In the genomic region with DNA sequence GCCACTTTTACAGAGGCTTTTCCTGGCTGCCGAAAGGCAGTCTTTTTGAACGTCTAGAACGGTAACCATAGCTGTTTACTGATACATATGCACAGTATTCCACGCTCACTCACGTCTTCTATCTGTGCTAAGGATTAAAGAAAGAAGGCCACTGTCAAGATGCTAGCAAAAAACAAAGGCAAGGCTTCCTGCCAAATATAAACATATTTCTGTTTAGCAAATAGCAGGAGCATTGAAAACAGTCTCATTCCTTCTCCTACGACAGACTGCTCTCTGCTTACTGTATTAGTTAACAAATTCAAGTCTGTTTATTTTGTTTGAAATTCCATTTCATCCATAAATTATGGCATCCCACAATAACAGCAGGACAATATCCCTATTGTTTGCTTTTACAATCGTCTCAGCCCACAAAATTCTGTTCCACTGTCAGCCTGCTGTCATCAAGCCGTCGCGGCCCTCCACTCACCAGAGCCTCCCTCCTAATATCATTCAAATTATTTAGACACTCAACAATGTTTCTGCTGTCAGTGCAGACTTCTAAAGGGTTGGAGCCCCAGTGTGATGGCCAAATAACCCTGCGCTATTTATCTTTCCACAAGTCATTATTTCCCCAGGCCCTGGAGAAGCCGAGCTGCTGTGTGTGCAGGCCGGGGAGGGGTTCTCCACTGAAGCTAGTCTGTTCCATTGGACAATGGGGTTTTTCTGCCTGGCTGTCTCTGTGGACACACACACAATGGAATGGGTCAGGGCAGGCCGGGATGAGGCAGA, we compare ENCODE assay signal across 9 mouse cellular contexts.
DNase-seq lines count a peak whose midpoint lies in the region; ATAC-seq and TF ChIP-seq lines count a peak whose summit lies in the region.
"Had no signal": no experiment of that assay in that cellular context is flagged by ENCODE, and none has a peak within 500 bp of the region (broad histone marks: within the 10 kb centered on the region; RNA-seq: fewer than 3 reads in every experiment).

No protein-coding gene starts in this region.

- no peaks in the 10 kb centered on the region for H3K9me3 ChIP-seq in lung, embryonic 14.5 days (ENCODE audit: low read depth, low read length)

- TF ChIP-seq POLR2A in lung, adult 2 months (IDR thresholded peaks at IDR 0.05; ENCODE audit: borderline replicate concordance, extremely low read depth, low read depth, low read length) = no peak

- no peak overlapping the region for H3K4me3 ChIP-seq in lung, embryonic 14.5 days (ENCODE audit: low read depth, low read length)
- no peak overlapping the region for H3K4me3 ChIP-seq in lung, adult 2 months (replicated peaks; ENCODE audit: extremely low read depth, low read depth, low read length)
- no peak overlapping the region for H3K4me3 ChIP-seq in layer of hippocampus, adult 2 months

- ATAC-seq in cerebellum, adult (ENCODE audit: insufficient number of reproducible peaks, low FRiP score, low TSS enrichment) = no peak
- peak; percentile 80 for ATAC-seq in lung, embryonic 14.5 days (ENCODE audit: insufficient read depth)

- no peaks in the 10 kb centered on the region for H3K4me1 ChIP-seq in lung, embryonic 14.5 days (ENCODE audit: insufficient read depth)
- no peaks in the 10 kb centered on the region for H3K4me1 ChIP-seq in lung, adult 2 months (ENCODE audit: control insufficient read depth, insufficient read depth, low read length)

- 32% methylated on average over 14 of the region's 14 CpGs for WGBS in lung, embryonic 14.5 days
- WGBS in lung, adult 2 months = 48% methylated on average over 14 of the region's 14 CpGs

- H3K36me3 ChIP-seq in lung, embryonic 14.5 days (ENCODE audit: insufficient read depth) = no peaks in the 10 kb centered on the region

- no peak overlapping the region for H3K9ac ChIP-seq in lung, embryonic 14.5 days

- no peak overlapping the region for H3K4me2 ChIP-seq in lung, embryonic 14.5 days

- no peaks in the 10 kb centered on the region for H3K27me3 ChIP-seq in lung, embryonic 14.5 days (ENCODE audit: insufficient read depth, low read length)

- no peak for TF ChIP-seq CTCF in lung, embryonic 14.5 days (IDR thresholded peaks at IDR 0.05; ENCODE audit: low read depth)
- TF ChIP-seq CTCF in lung, adult 2 months (IDR thresholded peaks at IDR 0.05; ENCODE audit: insufficient read depth, low read length) = no peak
- TF ChIP-seq CTCF in layer of hippocampus, adult 2 months (conservative IDR thresholded peaks at IDR 0.05) = no peak

- DNase-seq in cerebellum, adult 18-20 months = peak; percentile 6 to 11
- DNase-seq in lung, embryonic 14.5 days = peak; percentile 68
- DNase-seq in lung, adult 2 months = no peak
- DNase-seq in layer of hippocampus, adult 2 months (ENCODE audit: low spot score in 2 of 2) = peak; percentile 13 to 42
- DNase-seq in retina, embryonic 14.5 days (ENCODE audit: low spot score) = peak; percentile 75
- DNase-seq in urinary bladder, adult 2 months (ENCODE audit: low spot score) = no peak
- DNase-seq in adrenal gland, adult 8-10 months = no peak
- DNase-seq: thymus, postnatal 14 days had no signal

- no peak overlapping the region for H3K27ac ChIP-seq in lung, embryonic 14.5 days (ENCODE audit: low read depth)
- H3K27ac ChIP-seq in layer of hippocampus, adult 2 months = peak overlapping the region; percentile 37; the same call in 1 of the 2 replicates

Comparison
In these comparisons a context has a peak if more than half of its experiments do, and no peak if none do; other contexts are left out.
1. DNase-seq: peak in cerebellum, adult 18-20 months (2 of 2), lung, embryonic 14.5 days (single experiment), layer of hippocampus, adult 2 months (2 of 2) and retina, embryonic 14.5 days (single experiment); none in lung, adult 2 months (single experiment), urinary bladder, adult 2 months (single experiment) and adrenal gland, adult 8-10 months (single experiment).